Mouse (Mus musculus) cortical plate, adult 2 months (tissue): ENCODE results near the gene Wdr92. TPM values are rescaled to one million over a fixed set of nuclear protein-coding genes. Genes with fewer than 3 reads are reported as not detected.
"Not testable (repeated sequence)": the region's sequence is repeated elsewhere in the genome, so short reads cannot be mapped to it uniquely, and the experiment has no call there.

ENCODE experiments used
- H3K27ac ChIP-seq: fragments of 200-500 bp; 2 replicates; pipeline ENCODE4 v1.5.1; 2012; ENCODE audit warnings: low read length, control low read depth, inconsistent platforms; ENCODE audit not compliant: insufficient read depth
- H3K4me1 ChIP-seq: fragments of 200-500 bp; 2 replicates; pipeline ENCODE4 v1.6.1; 2011; ENCODE audit warnings: low read length; ENCODE audit not compliant: control insufficient read depth, insufficient read depth
- H3K4me3 ChIP-seq: fragments of 200-500 bp; 2 replicates; pipeline ENCODE4 v1.5.1; 2011; ENCODE audit warnings: mild to moderate bottlenecking, low read length, control low read depth; ENCODE audit not compliant: insufficient read depth
- CTCF ChIP-seq: fragments of 200-500 bp; IDR thresholded peaks from 2 replicates; pipeline ENCODE4 v1.5.1; 2011; ENCODE audit warnings: mild to moderate bottlenecking, control low read depth, low read length; ENCODE audit not compliant: insufficient read depth; ENCODE audit errors: extremely low read depth
- POLR2A ChIP-seq: fragments of 200-500 bp; IDR thresholded peaks from 2 replicates; pipeline ENCODE4 v1.6.1; 2011; ENCODE audit warnings: mild to moderate bottlenecking, low read length, control low read depth; ENCODE audit not compliant: insufficient read depth; ENCODE audit errors: extremely low read depth
- polyA plus RNA-seq: library from polyadenylated mRNA; depleted of rRNA; stranded (reverse); fragments of >200 nt; gene quantifications from 2 replicates; pipeline ENCODE4 v1.2.3, GENCODE M21; 2012

Gene Wdr92
- polyA plus RNA-seq, 1 experiment, result 7.7 TPM

DNA sequence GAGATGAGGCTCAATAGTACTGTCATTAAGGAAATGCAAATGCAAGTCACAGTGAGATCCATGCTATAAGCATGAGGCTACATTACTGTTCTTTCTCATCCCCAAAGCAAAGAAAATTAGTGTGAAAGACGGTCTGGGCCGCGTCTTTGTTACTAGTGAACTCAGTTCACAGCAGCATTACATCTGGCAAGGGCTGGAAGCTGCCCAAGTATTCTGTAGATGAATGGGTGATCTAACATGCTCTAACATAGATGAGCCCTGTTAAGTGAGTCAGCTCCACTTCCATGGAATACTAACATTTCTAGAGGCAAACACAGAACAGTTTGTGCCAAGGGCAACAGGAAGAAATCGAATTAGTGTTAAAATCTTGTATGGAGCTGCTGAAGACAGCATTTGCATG, 19.0 kb downstream of the Wdr92 start:
- H3K4me1 ChIP-seq, result no peaks in the 10 kb centered on the region
- TF ChIP-seq POLR2A (no peak), CTCF (no peak)
- no peak overlapping the region for H3K4me3 ChIP-seq
- no peak overlapping the region for H3K27ac ChIP-seq

DNA sequence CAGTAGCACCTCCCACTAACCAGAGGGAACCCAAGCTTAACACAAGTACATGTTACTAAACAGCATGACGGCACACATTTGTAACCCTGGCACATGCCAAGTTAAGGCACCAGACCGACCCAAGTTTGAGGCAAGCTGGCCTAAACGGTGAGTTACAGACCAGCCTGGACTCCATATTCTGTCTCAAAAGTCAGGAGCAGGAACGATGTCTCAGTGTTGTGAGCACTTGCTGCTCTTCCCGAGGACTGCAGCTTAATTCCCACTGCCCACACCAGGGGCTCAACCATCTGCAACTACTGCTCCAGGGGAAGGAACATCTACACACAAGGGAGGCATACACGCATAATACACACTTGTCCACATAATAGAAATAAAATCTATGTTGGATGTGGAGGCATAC, 20.6 kb downstream of the Wdr92 start:
- no peak for TF ChIP-seq CTCF
- Histone ChIP-seq H3K4me3 (no peak overlapping the region), H3K4me1 (no peaks in the 10 kb centered on the region), H3K27ac (no peak overlapping the region)

DNA sequence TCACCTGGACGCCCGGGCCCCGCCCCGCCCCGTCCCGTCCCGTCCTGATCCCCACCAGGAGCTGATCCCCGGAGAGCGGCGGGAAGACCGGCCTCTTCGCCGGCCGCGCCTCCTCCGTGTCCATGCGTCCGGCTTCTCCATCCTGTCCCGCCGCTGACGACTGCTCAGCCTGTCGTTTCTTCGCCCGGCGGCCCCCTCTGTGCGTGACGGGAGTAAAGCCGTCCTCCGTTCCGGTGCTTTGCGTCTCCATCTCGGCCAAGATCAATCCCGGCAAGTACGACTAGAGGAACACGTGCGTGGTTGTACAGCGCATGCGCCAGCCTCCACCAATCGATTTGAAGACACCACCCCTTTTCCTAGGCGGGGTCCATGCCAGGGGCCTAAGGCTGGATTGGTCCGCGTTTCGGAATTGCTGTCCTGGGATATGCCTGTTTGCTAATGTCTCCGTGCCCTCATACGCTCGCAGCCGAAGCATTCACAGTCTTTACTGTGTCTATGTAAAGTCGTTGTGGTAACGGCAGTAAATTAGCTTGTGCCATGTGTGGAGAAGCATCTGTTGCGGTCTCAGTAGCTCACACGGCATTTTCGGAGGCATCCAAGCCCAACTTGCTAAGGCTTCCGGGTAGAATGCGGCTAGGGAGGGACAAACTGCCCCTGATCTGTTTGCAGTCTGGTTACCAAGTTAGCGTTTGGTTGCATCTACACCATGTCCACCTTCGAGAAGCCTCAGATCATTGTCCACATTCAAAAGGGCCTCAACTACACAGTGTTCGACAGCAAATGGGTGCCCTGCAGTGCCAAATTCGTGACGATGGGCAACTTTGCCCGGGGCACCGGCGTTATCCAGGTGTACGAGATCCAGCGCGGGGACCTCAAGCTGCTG, 29.6 kb downstream of the Wdr92 start, which contains the start of gene Pno1:
Pno1 (minus strand) TSS at position 311 of the 883 bp plus-strand sequence.
- TF ChIP-seq POLR2A (peak; percentile 77), CTCF (no peak)
- Histone ChIP-seq H3K4me3 (peak within 1 kb of the TSS; percentile 42), H3K27ac (peak within 1 kb of the TSS; percentile 22; the same call in 1 of the 2 replicates), H3K4me1 (no peaks in the 10 kb centered on the region; the same call in 1 of the 2 replicates)

DNA sequence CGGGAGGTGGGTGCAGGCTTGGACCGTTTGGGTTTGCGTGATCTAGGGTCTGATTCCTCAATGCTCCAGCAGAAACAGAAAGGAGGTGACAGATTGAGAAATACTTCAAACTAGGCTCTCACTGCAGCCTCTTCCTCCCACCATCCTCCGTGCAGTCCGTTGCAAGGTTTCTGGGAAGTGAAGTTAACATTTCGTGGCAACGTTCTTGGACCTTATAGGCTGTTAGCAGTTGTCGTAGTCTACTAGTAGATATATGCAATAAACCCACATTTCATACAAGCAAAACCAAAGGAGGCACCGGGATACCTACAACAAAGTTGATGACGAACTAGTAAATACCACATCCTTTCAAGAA, 30.2 kb downstream of the Wdr92 start:
- Histone ChIP-seq H3K4me1 (no peaks in the 10 kb centered on the region; the same call in 1 of the 2 replicates), H3K4me3 (peak overlapping the region; percentile 42), H3K27ac (no peak overlapping the region)
- TF ChIP-seq CTCF, result no peak
- peak; percentile 61; the same call in 1 of the 2 replicates for TF ChIP-seq POLR2A

DNA sequence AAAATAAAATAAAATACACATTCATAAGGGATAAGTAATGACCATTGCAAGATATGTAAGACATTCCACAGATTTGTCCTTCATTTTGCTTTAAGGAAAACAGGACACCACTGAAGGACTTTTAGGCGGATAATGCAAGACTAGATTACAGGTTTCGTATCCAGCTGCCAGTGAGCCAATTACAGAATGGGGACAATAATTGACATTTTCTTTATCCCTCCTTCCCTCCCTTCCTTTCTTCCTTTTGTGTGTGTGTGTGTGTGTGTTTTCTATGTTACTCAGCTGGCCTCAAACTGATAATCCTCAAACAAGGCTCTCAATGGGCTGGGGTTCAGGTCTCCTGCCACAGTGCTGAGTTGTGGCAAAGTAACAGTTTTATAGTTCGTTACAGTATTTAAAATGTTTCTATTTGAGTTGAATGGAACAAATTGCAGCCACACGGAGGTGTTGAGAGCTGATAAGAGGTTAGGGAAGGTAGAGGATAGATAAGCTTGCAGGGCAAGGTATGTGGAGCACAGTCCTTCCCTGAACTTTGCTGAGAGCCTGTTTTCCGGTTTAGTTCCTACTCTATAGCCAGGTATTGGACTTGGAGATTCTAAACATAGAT, 31.1 kb downstream of the Wdr92 start:
- H3K4me3 ChIP-seq, result no peak overlapping the region; the same call in 1 of the 2 replicates
- no peaks in the 10 kb centered on the region; the same call in 1 of the 2 replicates for H3K4me1 ChIP-seq
- H3K27ac ChIP-seq, result no peak overlapping the region
- TF ChIP-seq CTCF (no peak), POLR2A (no peak)

DNA sequence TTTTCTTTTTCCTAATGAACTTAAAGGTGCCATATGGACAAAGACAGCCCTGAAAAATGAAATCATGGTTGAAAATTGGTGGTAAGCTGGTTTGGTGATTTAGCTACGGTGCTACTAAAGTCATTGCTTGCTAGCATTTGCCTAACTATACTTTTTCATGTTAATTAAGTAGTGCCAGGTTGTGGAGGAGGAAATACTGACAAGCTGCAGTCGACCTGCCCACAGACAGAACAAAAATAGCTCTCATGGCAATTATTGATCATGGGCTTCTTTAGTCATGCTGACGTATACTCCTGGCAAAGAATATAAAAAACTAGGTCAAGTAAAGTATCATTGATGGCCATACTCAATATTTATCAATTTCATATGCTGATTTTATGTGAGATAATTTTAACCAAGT, 33.6 kb downstream of the Wdr92 start:
- Histone ChIP-seq H3K4me1 (no peaks in the 10 kb centered on the region; the same call in 1 of the 2 replicates), H3K4me3 (no peak overlapping the region), H3K27ac (no peak overlapping the region)
- TF ChIP-seq POLR2A, result no peak
- no peak for TF ChIP-seq CTCF

DNA sequence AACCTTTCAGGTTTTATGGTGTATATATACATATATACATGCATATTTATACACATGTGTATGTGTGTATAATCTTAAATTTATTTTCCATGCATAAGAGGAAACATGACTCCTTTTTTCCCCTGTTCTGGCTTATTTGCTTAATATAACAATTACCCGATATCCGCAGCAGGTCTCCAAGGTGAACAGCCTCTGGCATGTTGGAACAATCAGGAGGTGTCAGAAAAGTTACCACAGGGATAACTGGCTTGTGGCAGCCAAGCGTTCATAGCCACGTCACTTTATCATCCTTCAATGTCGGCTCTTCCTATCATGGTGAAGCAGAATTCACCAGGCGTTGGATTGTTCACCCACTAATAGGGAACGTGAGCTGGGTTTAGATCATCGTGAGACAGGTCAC, 39.2 kb downstream of the Wdr92 start:
- Histone ChIP-seq H3K4me3 (no peak overlapping the region), H3K27ac (no peak overlapping the region), H3K4me1 (no peaks in the 10 kb centered on the region; the same call in 1 of the 2 replicates)
- TF ChIP-seq CTCF, result no peak
- no peak for TF ChIP-seq POLR2A

DNA sequence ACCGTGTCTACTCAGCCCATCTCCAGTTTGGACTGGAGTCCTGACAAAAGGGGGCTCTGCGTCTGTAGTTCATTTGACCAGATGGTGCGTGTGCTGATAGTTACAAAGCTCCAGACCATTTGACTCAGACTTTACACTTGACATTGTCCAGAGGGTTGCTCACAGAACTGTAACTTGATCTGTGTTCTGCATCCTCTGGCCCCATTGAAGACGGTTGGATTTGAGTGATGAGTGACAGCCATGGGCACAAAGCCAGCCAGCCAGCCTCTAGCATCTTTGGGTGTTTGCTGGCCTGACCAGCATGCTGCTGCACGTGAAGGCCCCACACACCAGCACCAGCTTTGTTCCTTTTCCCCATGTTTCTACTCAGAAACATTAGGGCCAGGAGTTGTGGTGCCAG, 50.9 kb downstream of the Wdr92 start:
- no peak for TF ChIP-seq CTCF
- no peak for TF ChIP-seq POLR2A
- Histone ChIP-seq H3K4me1 (no peaks in the 10 kb centered on the region), H3K27ac (no peak overlapping the region), H3K4me3 (no peak overlapping the region)

DNA sequence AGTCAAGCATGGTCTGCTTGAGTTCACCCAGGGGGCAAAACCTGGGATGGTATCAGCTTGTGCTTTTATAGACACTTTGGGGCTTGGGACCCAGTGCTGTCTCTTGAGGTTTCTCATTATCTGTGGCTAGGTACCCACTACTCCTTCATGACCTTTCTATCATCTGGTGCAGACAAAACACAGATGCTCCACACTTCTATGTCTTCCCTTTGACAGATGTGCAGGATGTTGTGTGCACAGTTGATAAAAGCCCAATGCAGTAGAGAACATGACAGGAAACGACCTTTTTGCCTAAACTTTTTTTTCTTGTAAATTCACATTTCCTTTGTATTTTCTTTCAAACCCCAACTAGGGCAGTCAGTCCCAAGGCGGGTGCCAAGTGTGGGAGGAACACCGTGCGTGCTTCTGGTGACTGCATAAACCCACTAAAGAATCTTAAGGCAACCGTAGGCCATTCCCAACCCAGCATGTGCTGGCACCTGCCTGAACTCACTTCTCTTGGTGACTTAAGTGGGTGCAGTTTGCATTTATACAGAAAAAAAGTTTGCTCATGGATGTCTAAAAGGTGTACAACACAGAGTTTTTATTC, 54.6 kb downstream of the Wdr92 start:
- Histone ChIP-seq H3K27ac (no peak overlapping the region), H3K4me3 (no peak overlapping the region), H3K4me1 (no peaks in the 10 kb centered on the region)
- TF ChIP-seq CTCF (no peak), POLR2A (no peak)

DNA sequence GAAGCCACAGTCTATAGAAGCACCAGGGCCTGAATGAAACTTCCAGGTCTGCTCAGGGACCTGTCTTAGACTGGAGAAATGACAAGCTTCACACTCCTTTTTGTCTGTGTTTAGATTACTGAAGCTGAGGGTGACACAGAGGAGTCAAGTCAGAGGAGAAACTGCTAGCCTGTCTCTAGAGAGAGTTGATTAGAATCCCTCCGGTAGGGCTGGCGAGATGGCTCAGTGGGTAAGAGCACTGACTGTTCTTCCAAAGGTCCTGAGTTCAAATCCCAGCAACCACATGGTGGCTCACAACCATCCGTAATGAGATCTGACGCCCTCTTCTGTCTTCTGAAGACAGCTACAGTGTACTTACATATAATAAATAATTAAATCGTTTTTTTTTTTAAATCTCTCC, 56.7 kb downstream of the Wdr92 start:
- not testable (repeated sequence) for H3K4me1 ChIP-seq, H3K4me3 ChIP-seq, H3K27ac ChIP-seq
